Comparison of ENCODE assay signal across 13 mouse cellular contexts in genomic region chr7:29233745-29234144, GRCm38 (mm10). TPM values are rescaled to one million over a fixed set of nuclear protein-coding genes. Genes with fewer than 3 reads are reported as not detected.
DNase-seq lines count a peak whose midpoint lies in the region; ATAC-seq lines count a peak whose summit lies in the region.
"Had no signal": no experiment of that assay in that cellular context is flagged by ENCODE, and none has a peak within 500 bp of the region (broad histone marks: within the 10 kb centered on the region; RNA-seq: fewer than 3 reads in every experiment).

No protein-coding gene starts in this region.

- H3K4me2 ChIP-seq in embryonic facial prominence, embryonic 14.5 days (ENCODE audit: low read depth, low read length), result no peak overlapping the region
- no peak overlapping the region for H3K4me2 ChIP-seq in heart, embryonic 11.5 days
- no peak overlapping the region for H3K4me2 ChIP-seq in forebrain, embryonic 14.5 days (ENCODE audit: low read length)
- H3K4me2 ChIP-seq in forebrain, embryonic 11.5 days (ENCODE audit: low read depth, low read length, severe bottlenecking), result no peak overlapping the region
- H3K4me2 ChIP-seq: hindbrain, embryonic 13.5 days had no signal

- no peaks in the 10 kb centered on the region for H3K9me3 ChIP-seq in embryonic facial prominence, embryonic 14.5 days (ENCODE audit: control insufficient read depth, low read length)
- no peaks in the 10 kb centered on the region for H3K9me3 ChIP-seq in embryonic facial prominence, embryonic 10.5 days
- no peaks in the 10 kb centered on the region for H3K9me3 ChIP-seq in heart, embryonic 11.5 days (replicated peaks; ENCODE audit: control insufficient read depth, low read length)
- H3K9me3 ChIP-seq in forebrain, embryonic 14.5 days (replicated peaks; ENCODE audit: control insufficient read depth, low read length), result no peaks in the 10 kb centered on the region
- H3K9me3 ChIP-seq in forebrain, embryonic 11.5 days (ENCODE audit: control insufficient read depth, low read length), result no peaks in the 10 kb centered on the region
- H3K9me3 ChIP-seq: hindbrain, embryonic 13.5 days had no signal

- H3K36me3 ChIP-seq in embryonic facial prominence, embryonic 14.5 days (ENCODE audit: control insufficient read depth, insufficient read depth, low read length), result no peaks in the 10 kb centered on the region
- no peaks in the 10 kb centered on the region for H3K36me3 ChIP-seq in embryonic facial prominence, embryonic 10.5 days (replicated peaks)
- H3K36me3 ChIP-seq in heart, embryonic 11.5 days (ENCODE audit: control insufficient read depth, insufficient read depth, low read length), result no peaks in the 10 kb centered on the region
- no peaks in the 10 kb centered on the region for H3K36me3 ChIP-seq in forebrain, embryonic 14.5 days (ENCODE audit: control insufficient read depth, insufficient read depth, low read length)
- no peaks in the 10 kb centered on the region for H3K36me3 ChIP-seq in forebrain, embryonic 11.5 days (ENCODE audit: control insufficient read depth, insufficient read depth, low read length)
- H3K36me3 ChIP-seq: hindbrain, embryonic 13.5 days had no signal

- H3K27ac ChIP-seq in embryonic facial prominence, embryonic 14.5 days (replicated peaks; ENCODE audit: low read depth, low read length), result no peak overlapping the region
- no peak overlapping the region for H3K27ac ChIP-seq in embryonic facial prominence, embryonic 10.5 days (replicated peaks)
- peak overlapping the region; percentile 80 for H3K27ac ChIP-seq in heart, embryonic 11.5 days (ENCODE audit: low read depth, low read length)
- H3K27ac ChIP-seq in forebrain, embryonic 14.5 days (ENCODE audit: low read depth, low read length), result no peak overlapping the region
- H3K27ac ChIP-seq in forebrain, embryonic 11.5 days (ENCODE audit: low read depth, low read length), result no peak overlapping the region
- H3K27ac ChIP-seq: hindbrain, embryonic 13.5 days had no signal

- DNase-seq in embryonic facial prominence, embryonic 14.5 days (ENCODE audit: low spot score), result peak; percentile 69
- DNase-seq in embryonic facial prominence, embryonic 10.5 days (ENCODE audit: low spot score), result no peak
- DNase-seq in 416B (ENCODE audit: low read depth), result peak; percentile 93
- DNase-seq in lung, postnatal 10 days, result peak; percentile 77
- DNase-seq in forebrain, embryonic 14.5 days (ENCODE audit: low spot score), result no peak
- no peak for DNase-seq in adrenal gland, adult 8-10 months
- DNase-seq in forebrain, embryonic 11.5 days (ENCODE audit: low spot score), result no peak
- DNase-seq: cerebellum, postnatal 36 days; forebrain, postnatal 0 days; thymus, postnatal 14 days had no signal

- H3K9ac ChIP-seq in embryonic facial prominence, embryonic 14.5 days (ENCODE audit: low read depth, low read length), result no peak overlapping the region
- peak overlapping the region; percentile 28; the same call in 1 of the 2 replicates for H3K9ac ChIP-seq in heart, embryonic 11.5 days (ENCODE audit: low read depth, low read length)
- H3K9ac ChIP-seq in forebrain, embryonic 14.5 days (ENCODE audit: low read length), result no peak overlapping the region
- no peak overlapping the region for H3K9ac ChIP-seq in forebrain, embryonic 11.5 days (ENCODE audit: low read length)
- H3K9ac ChIP-seq: forebrain, postnatal 0 days; hindbrain, embryonic 13.5 days had no signal

- ATAC-seq in embryonic facial prominence, embryonic 14.5 days (ENCODE audit: low read depth), result no peak
- ATAC-seq in heart, embryonic 11.5 days (replicated peaks; ENCODE audit: insufficient number of reproducible peaks, low FRiP score, low TSS enrichment), result no peak
- no peak for ATAC-seq in forebrain, embryonic 14.5 days
- ATAC-seq in forebrain, embryonic 11.5 days (replicated peaks; ENCODE audit: low FRiP score), result no peak
- ATAC-seq: forebrain, postnatal 0 days had no signal

- no peaks in the 10 kb centered on the region for H3K4me1 ChIP-seq in embryonic facial prominence, embryonic 14.5 days (ENCODE audit: control insufficient read depth, insufficient read depth, low read length)
- peaks cover 19% of the 10 kb centered on the region for H3K4me1 ChIP-seq in embryonic facial prominence, embryonic 10.5 days
- peaks cover 6% of the 10 kb centered on the region; the same call in 1 of the 2 replicates for H3K4me1 ChIP-seq in heart, embryonic 11.5 days (ENCODE audit: control insufficient read depth, insufficient read depth, low read length)
- peaks cover 6% of the 10 kb centered on the region; the same call in 1 of the 2 replicates for H3K4me1 ChIP-seq in forebrain, embryonic 14.5 days (ENCODE audit: control insufficient read depth, insufficient read depth, low read length)
- H3K4me1 ChIP-seq in forebrain, embryonic 11.5 days (replicated peaks; ENCODE audit: control insufficient read depth, insufficient read depth, low read length), result peaks cover 5% of the 10 kb centered on the region; the same call in 1 of the 2 replicates

- H3K27me3 ChIP-seq in embryonic facial prominence, embryonic 14.5 days (replicated peaks; ENCODE audit: control insufficient read depth, insufficient read depth, low read length), result peaks cover 15% of the 10 kb centered on the region
- peaks cover 56% of the 10 kb centered on the region for H3K27me3 ChIP-seq in embryonic facial prominence, embryonic 10.5 days (replicated peaks; ENCODE audit: low read depth, poor library complexity, severe bottlenecking)
- peaks cover 23% of the 10 kb centered on the region for H3K27me3 ChIP-seq in heart, embryonic 11.5 days (ENCODE audit: control insufficient read depth, insufficient read depth, low read length)
- peaks cover 24% of the 10 kb centered on the region for H3K27me3 ChIP-seq in forebrain, embryonic 14.5 days (replicated peaks; ENCODE audit: control insufficient read depth, insufficient read depth, low read length)
- H3K27me3 ChIP-seq in forebrain, embryonic 11.5 days (ENCODE audit: control insufficient read depth, insufficient read depth, low read length), result peaks cover 25% of the 10 kb centered on the region

- 55% methylated on average over 6 of the region's 6 CpGs for WGBS in embryonic facial prominence, embryonic 14.5 days
- 85% methylated on average over 6 of the region's 6 CpGs for WGBS in embryonic facial prominence, embryonic 10.5 days
- WGBS in heart, embryonic 11.5 days (ENCODE audit: insufficient replicate concordance), result 39% methylated on average over 6 of the region's 6 CpGs
- WGBS in forebrain, embryonic 14.5 days, result 71% methylated on average over 6 of the region's 6 CpGs
- 83% methylated on average over 6 of the region's 6 CpGs for WGBS in forebrain, embryonic 11.5 days

- H3K4me3 ChIP-seq in embryonic facial prominence, embryonic 14.5 days (ENCODE audit: low read depth, low read length), result no peak overlapping the region
- no peak overlapping the region for H3K4me3 ChIP-seq in embryonic facial prominence, embryonic 10.5 days
- no peak overlapping the region for H3K4me3 ChIP-seq in heart, embryonic 11.5 days (ENCODE audit: low read depth, low read length)
- no peak overlapping the region for H3K4me3 ChIP-seq in forebrain, embryonic 14.5 days (ENCODE audit: low read depth, low read length)
- H3K4me3 ChIP-seq in forebrain, embryonic 11.5 days (ENCODE audit: low read depth, low read length), result no peak overlapping the region
- H3K4me3 ChIP-seq: hindbrain, embryonic 13.5 days had no signal

RNA-seq across cellular contexts. Expression of gene Kcnk6, which starts 1.4 kb away (rescaled TPM):
- polyA plus RNA-seq in embryonic facial prominence, embryonic 14.5 days (2014; fragmentation: Nextera tagmentation; extraction: Ambion mirVana), result 1.4 and 2.2 TPM in 2 replicates
- polyA plus RNA-seq in embryonic facial prominence, embryonic 10.5 days (2016; fragmentation: Nextera tagmentation; extraction: Ambion mirVana), result 0.74 and 1.1 TPM in 2 replicates
- polyA plus RNA-seq in heart, embryonic 11.5 days (2014; fragmentation: Nextera tagmentation; extraction: Ambion mirVana), result 0.89 and 1.6 TPM in 2 replicates
- 0.22 and 0.46 TPM in 2 replicates for polyA plus RNA-seq in forebrain, embryonic 14.5 days (2014; fragmentation: Nextera tagmentation; extraction: Ambion mirVana)
- total RNA-seq in adrenal gland, adult 8-10 months (2022), result 1 to 10 TPM; 1.2 to 2.6 (median 1.8) TPM
- 0.19 and 0.21 TPM in 2 replicates for polyA plus RNA-seq in forebrain, embryonic 11.5 days (2014; fragmentation: Nextera tagmentation; extraction: Ambion mirVana)

RNA-seq across cellular contexts. Expression of gene Yif1b, which starts 4.4 kb away (rescaled TPM):
- 110 and 122 TPM in 2 replicates for polyA plus RNA-seq in embryonic facial prominence, embryonic 14.5 days (2014; fragmentation: Nextera tagmentation; extraction: Ambion mirVana)
- 100 and 102 TPM in 2 replicates for polyA plus RNA-seq in embryonic facial prominence, embryonic 10.5 days (2016; fragmentation: Nextera tagmentation; extraction: Ambion mirVana)
- polyA plus RNA-seq in heart, embryonic 11.5 days (2014; fragmentation: Nextera tagmentation; extraction: Ambion mirVana), result 107 and 110 TPM in 2 replicates
- polyA plus RNA-seq in forebrain, embryonic 14.5 days (2014; fragmentation: Nextera tagmentation; extraction: Ambion mirVana), result 88.2 and 96.2 TPM in 2 replicates
- 10 to 100 TPM; 42.7 to 50.6 (median 44.6) TPM for total RNA-seq in adrenal gland, adult 8-10 months (2022)
- 78.9 and 86.2 TPM in 2 replicates for polyA plus RNA-seq in forebrain, embryonic 11.5 days (2014; fragmentation: Nextera tagmentation; extraction: Ambion mirVana)

RNA-seq across cellular contexts. Expression of gene 2200002D01Rik, which starts 14.5 kb away (rescaled TPM):
- polyA plus RNA-seq in embryonic facial prominence, embryonic 14.5 days (2014; fragmentation: Nextera tagmentation; extraction: Ambion mirVana), result 1.9 and 4.3 TPM in 2 replicates
- 4.4 and 4.6 TPM in 2 replicates for polyA plus RNA-seq in embryonic facial prominence, embryonic 10.5 days (2016; fragmentation: Nextera tagmentation; extraction: Ambion mirVana)
- polyA plus RNA-seq in heart, embryonic 11.5 days (2014; fragmentation: Nextera tagmentation; extraction: Ambion mirVana), result 7.0 and 8.8 TPM in 2 replicates
- 0.37 and 1.2 TPM in 2 replicates for polyA plus RNA-seq in forebrain, embryonic 14.5 days (2014; fragmentation: Nextera tagmentation; extraction: Ambion mirVana)
- total RNA-seq in adrenal gland, adult 8-10 months (2022), result 1 to 10 TPM; 3.0 to 6.9 (median 3.7) TPM
- polyA plus RNA-seq in forebrain, embryonic 11.5 days (2014; fragmentation: Nextera tagmentation; extraction: Ambion mirVana), result 1.8 and 5.7 TPM in 2 replicates
- total RNA-seq: forebrain, postnatal 0 days; left cerebral cortex, postnatal 14 days had no signal

RNA-seq across cellular contexts. Expression of gene Catsperg1, which starts 19.9 kb away (rescaled TPM):
- polyA plus RNA-seq in embryonic facial prominence, embryonic 14.5 days (2014; fragmentation: Nextera tagmentation; extraction: Ambion mirVana), result 0.19 and 0.47 TPM in 2 replicates
- polyA plus RNA-seq in embryonic facial prominence, embryonic 10.5 days (2016; fragmentation: Nextera tagmentation; extraction: Ambion mirVana), result 0.10 and 0.24 TPM in 2 replicates
- 0.37 and 0.44 TPM in 2 replicates for polyA plus RNA-seq in heart, embryonic 11.5 days (2014; fragmentation: Nextera tagmentation; extraction: Ambion mirVana)
- polyA plus RNA-seq in forebrain, embryonic 14.5 days (2014; fragmentation: Nextera tagmentation; extraction: Ambion mirVana), result 0.85 and 1.6 TPM in 2 replicates
- total RNA-seq in adrenal gland, adult 8-10 months (2022), result 1 to 10 TPM in 1 of 4 experiments, under 1 TPM in 3; 0.73 to 1.6 (median 0.82) TPM
- polyA plus RNA-seq in forebrain, embryonic 11.5 days (2014; fragmentation: Nextera tagmentation; extraction: Ambion mirVana), result 0.12 and 0.43 TPM in 2 replicates

RNA-seq across cellular contexts. Expression of gene Spint2, which starts 48.0 kb away (rescaled TPM):
- polyA plus RNA-seq in embryonic facial prominence, embryonic 14.5 days (2014; fragmentation: Nextera tagmentation; extraction: Ambion mirVana), result 116 and 120 TPM in 2 replicates
- polyA plus RNA-seq in embryonic facial prominence, embryonic 10.5 days (2016; fragmentation: Nextera tagmentation; extraction: Ambion mirVana), result 75.5 and 79.3 TPM in 2 replicates
- polyA plus RNA-seq in heart, embryonic 11.5 days (2014; fragmentation: Nextera tagmentation; extraction: Ambion mirVana), result 39.2 and 42.8 TPM in 2 replicates
- polyA plus RNA-seq in forebrain, embryonic 14.5 days (2014; fragmentation: Nextera tagmentation; extraction: Ambion mirVana), result 46.6 and 51.3 TPM in 2 replicates
- total RNA-seq in adrenal gland, adult 8-10 months (2022), result 100 to 1,000 TPM in 2 of 4 experiments, 10 to 100 TPM in 2; 75.9 to 116 (median 96.8) TPM
- polyA plus RNA-seq in forebrain, embryonic 11.5 days (2014; fragmentation: Nextera tagmentation; extraction: Ambion mirVana), result 36.1 and 43.5 TPM in 2 replicates

Comparison
In these comparisons a context has a peak if more than half of its experiments do, and no peak if none do; other contexts are left out.
1. DNase-seq: peak in embryonic facial prominence, embryonic 14.5 days (single experiment), 416B (single experiment) and lung, postnatal 10 days (single experiment); none in embryonic facial prominence, embryonic 10.5 days (single experiment), forebrain, embryonic 14.5 days (single experiment), adrenal gland, adult 8-10 months (single experiment) and forebrain, embryonic 11.5 days (single experiment).